Comparison of ENCODE assay signal across 8 mouse cellular contexts in genomic region chr1:66321631-66322142, GRCm38 (mm10).
DNase-seq lines count a peak whose midpoint lies in the region; ATAC-seq lines count a peak whose summit lies in the region.

No protein-coding gene starts in this region.

- H3K4me1 ChIP-seq in neural tube, embryonic 13.5 days (replicated peaks): peaks cover 48% of the 10 kb centered on the region

- DNase-seq in adrenal gland, adult 8-10 months: peak; percentile 1
- peak; percentile 78 for DNase-seq in cerebellum, adult 9-11 months
- DNase-seq in left cerebral cortex, adult 18-20 months (ENCODE audit: low spot score in 2 of 2): peak; percentile 67 to 83
- DNase-seq in spleen, postnatal 4 days (ENCODE audit: low spot score in 2 of 2): no peak
- no peak for DNase-seq in spleen, adult 12 weeks (ENCODE audit: low spot score)
- DNase-seq in gastrocnemius, postnatal 10 days: no peak

- peak overlapping the region; percentile 52 for H3K4me3 ChIP-seq in neural tube, embryonic 13.5 days

- peak overlapping the region; percentile 97 for H3K27ac ChIP-seq in neural tube, embryonic 13.5 days (replicated peaks)

- peak overlapping the region; percentile 70 for H3K4me2 ChIP-seq in neural tube, embryonic 13.5 days

- peak overlapping the region; percentile 88 for H3K9ac ChIP-seq in neural tube, embryonic 13.5 days

- H3K9me3 ChIP-seq in neural tube, embryonic 13.5 days: no peaks in the 10 kb centered on the region

- 12% methylated on average over 15 of the region's 15 CpGs for WGBS in neural tube, embryonic 13.5 days

- no peaks in the 10 kb centered on the region for H3K36me3 ChIP-seq in neural tube, embryonic 13.5 days

- no peaks in the 10 kb centered on the region for H3K27me3 ChIP-seq in neural tube, embryonic 13.5 days

- ATAC-seq in frontal cortex, adult (ENCODE audit: low TSS enrichment): peak; percentile 86
- peak; percentile 89 for ATAC-seq in neural tube, embryonic 13.5 days (ENCODE audit: low read depth)

Comparison
In these comparisons a context has a peak if more than half of its experiments do, and no peak if none do; other contexts are left out.
1. DNase-seq: peak in adrenal gland, adult 8-10 months (single experiment), cerebellum, adult 9-11 months (single experiment) and left cerebral cortex, adult 18-20 months (2 of 2); none in spleen, postnatal 4 days (0 of 2), spleen, adult 12 weeks (single experiment) and gastrocnemius, postnatal 10 days (single experiment).